Mouse (Mus musculus): ENCODE results near the gene Pop7.

The Pop7 gene

DNA sequence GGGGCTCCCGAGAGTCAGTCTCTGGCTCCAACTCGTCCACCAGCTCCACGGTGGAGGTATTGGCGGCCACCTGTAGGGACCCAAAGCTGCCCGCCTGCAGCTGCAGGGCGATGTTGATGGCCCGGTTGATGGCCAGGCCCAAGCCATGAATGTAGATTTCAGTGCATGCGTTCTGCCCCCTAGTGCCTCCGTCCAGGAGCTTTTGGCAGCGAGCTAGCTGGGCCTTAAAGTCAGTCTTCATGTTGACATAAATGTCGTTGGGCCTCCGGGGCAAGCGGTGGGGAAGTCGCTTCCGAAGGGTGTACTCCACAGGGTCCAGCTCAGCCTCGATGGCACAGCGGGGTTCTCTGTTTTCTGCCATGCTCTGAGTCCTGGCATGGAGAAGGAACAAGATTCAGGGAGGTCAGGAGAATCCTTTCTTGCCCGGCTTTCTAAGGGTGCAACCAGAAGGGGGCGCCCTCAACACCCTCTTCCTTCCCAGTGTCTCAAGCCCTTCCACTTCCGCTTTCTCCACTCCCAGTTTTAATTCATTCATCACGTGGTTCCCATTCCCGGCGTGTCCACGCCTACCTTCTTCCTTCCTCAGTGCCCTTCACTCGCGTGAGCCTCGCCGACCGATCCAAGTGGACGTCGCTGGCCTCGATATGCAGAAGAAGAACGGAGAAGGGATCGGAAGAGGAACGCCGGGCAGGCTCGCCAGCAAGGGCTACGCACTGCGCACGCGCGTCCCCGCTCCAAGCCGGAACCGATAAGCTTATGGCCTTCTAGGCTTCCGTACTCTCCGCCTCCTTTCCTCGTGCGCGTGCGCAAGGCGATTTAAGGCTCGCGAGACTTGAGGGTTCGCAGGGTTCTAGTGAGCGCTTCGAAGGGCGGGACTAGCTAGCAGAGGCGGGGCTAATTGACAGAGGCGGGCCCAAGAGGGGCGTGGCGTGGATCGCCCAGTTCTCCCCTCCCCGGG is at the start of gene Pop7:
Gene Pop7 (minus strand): TSS at position 810 of the 958 bp plus-strand sequence.
- peak; percentile 79 for DNase-seq (ENCODE audit: extremely low read depth, low read depth, low spot score)

DNA sequence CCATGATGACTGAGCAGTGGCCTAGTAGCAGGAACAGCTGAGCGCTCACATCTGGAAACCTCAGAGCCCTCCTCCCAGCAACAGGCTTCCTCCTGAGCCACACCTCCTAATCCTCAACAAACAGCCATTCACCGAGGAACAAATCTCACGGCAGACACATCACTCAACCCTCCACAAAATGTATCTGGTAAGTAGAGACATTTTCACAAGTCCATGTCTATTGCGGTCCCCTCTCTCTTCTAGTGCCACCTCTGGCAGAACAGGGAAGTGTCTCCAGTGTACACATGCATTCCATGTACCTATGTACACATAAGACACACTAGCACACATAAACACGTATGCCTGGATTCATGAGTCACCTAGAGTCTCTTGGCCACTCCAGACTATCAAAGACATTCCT is 48.8 kb upstream of the Pop7 start:
- no peak for DNase-seq (ENCODE audit: extremely low read depth, low read depth, low spot score)

DNA sequence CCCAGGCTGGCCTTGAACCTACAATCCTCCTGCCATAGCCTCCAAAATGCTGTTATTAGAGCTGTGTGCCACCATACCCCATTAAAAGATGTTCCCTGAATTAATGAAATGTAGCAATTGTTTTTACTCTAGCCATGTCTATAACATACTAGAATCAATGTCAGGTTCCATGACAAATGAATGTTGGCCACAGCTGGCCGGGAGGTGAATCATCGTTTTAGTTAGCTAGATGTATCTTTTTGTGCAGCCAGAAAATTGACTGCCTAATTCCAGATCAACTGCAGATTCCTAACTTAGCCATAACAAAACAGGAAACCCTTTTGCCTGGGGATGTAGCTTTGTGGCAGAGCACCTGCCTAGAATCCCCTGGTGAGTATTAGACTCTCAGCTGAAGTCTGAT is 47.5 kb upstream of the Pop7 start:
- DNase-seq (ENCODE audit: extremely low read depth, low read depth, low spot score), result no peak

DNA sequence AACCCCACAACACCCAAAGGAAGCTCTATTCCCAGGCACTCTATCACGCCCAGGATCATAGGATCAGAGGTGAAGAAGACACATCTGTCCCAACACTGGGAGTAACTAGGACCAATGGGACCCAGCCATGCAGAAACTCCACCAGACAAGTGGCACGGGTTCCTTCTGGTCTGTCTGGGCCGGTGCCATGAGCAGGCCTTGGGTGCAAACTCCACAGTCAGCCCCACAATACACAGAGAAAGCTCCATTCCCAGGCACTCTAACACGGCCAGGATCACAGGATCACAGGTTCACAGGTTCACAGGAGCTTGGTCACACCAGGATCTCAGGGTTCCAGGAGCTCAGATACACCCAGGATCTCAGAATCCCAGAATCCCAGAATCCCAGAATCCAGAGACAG is 43.3 kb upstream of the Pop7 start:
- no peak for DNase-seq (ENCODE audit: extremely low read depth, low read depth, low spot score)

DNA sequence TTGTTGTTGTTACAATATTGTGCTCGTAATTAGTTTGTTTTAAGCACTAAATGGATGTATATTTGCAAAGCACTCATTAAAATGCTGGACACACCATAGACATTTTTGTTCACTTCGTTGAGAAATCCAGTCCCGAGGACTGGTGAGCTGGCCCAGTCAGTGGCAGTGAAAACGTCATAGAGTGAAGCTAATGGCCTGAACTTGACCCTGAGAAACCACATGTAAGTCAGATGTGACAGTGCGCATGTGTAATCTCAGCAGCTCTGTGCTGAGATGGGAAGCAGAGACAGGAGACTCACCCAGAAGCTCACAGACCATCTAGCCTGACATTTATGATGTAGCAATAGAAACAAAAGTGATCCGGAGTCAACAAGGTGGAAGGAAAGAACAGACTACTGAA is 42.6 kb upstream of the Pop7 start:
- no peak for DNase-seq (ENCODE audit: extremely low read depth, low read depth, low spot score)

DNA sequence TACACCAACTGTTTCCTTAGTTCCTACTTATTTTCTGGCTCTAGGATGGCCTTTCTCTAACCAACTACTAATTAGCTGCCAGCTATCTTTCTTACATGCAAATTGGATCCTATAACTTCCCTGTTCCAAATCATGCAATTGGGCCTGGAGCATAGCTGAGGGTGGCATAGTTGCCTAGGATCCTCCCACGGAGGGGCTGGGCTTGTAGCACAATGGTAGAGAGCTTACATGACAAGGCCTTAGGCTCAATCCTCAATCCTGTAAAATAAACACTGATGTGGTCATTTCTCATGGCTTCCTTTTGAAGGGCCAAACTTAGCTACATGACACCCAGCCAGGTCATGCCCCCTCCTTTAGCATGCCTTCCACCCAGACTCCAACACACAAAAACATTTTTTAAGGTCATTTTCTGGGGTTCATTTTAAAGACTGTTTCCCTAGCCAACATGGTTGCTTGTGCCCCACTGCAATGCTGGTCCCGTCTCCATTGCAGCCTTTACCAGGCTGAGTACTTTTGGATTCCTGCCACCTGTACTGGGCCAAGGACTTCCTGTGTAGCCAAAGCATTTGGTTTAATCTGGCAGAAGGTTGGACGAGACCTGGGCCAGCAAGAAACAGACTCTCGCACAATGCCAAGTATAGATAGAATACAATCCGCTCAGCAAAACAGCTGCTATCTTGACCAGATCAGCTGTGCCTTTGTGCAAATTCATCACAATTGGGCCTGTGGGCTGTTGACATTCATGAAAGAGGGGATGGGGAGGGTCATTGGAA is 39.6 kb upstream of the Pop7 start:
- peak; percentile 49 for DNase-seq (ENCODE audit: extremely low read depth, low read depth, low spot score)

DNA sequence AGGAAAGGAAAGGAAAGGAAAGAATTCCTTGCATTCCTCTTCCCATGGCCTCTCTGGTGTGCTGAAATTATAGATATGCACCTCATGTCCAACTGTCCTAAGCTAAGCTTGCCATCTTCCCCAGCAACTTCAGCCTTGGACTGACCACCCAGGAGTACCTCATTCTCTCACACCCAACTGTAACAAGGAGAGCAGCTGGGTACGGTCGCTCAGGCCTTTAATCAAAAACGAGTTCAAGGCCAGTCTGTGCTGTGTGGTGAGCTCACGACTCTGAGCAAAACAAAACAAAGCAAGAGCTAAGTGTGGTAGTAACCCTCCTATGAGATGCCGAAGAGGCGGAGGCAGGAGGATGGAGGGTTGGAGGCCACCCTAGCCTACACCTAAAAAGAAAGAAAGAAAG is 38.7 kb upstream of the Pop7 start:
- DNase-seq (ENCODE audit: extremely low read depth, low read depth, low spot score), result no peak

DNA sequence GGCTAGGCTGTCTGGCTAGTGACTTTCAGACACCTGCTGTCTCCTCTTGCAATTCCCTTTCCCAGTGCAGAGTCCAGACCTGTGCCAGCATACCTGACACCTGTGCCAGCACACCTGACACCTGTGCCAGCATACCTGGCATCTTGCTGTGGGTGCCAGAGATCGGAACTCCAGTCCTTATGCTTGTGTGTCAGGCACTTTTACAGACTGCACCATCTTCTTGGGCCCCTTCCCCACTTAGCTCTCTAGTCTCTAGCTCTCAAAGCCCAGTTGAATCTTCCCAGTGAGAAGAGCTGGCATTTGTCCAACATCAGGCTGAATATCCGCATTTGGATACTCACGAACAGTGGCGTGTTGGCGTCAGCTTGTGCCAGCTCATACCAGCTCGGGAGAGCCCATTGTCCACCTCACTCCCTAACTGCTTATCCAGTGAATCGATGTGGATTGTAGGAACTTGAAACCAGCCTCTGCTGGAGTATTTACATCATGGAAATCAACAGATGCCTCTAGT is 37.0 kb upstream of the Pop7 start:
- DNase-seq (ENCODE audit: extremely low read depth, low read depth, low spot score), result peak; percentile 21

DNA sequence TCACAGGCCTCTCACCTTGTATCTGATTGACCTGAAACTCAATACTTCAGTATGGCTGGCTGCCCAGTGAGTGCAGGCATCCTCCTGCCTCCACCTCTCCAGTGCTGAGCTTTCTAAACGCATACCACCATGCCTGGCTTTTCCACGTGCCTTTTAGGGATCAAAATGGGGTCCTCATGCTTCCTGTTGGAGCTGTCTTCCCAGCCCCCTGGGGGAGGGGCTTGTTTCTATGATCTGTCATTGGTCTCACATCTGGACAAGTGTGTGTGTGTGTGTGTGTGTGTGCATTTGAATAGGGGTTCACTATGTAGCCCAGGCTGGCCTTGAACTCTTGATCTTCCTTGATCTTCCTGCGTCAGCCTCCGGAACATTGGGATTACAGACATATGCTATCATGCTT is 35.1 kb upstream of the Pop7 start:
- DNase-seq (ENCODE audit: extremely low read depth, low read depth, low spot score), result no peak

DNA sequence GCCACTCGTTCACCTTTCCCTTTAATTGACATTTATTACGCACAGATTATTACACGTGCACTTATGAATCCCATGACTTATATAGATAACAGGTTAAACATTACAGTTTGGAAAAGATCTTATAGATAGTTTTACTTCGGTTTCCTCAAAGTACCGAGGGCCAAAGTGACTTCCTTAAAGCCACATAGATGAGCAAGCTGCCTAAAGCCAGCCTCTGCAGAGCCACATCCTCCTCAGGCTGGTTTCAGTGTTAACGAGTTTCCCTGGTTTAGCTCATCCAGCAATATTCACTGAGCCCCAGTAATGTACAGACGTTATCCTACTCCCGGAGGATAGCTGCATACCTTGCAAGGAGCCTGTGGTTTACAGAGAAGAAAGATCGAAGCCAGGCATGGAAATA is 33.0 kb upstream of the Pop7 start:
- no peak for DNase-seq (ENCODE audit: extremely low read depth, low read depth, low spot score)

DNA sequence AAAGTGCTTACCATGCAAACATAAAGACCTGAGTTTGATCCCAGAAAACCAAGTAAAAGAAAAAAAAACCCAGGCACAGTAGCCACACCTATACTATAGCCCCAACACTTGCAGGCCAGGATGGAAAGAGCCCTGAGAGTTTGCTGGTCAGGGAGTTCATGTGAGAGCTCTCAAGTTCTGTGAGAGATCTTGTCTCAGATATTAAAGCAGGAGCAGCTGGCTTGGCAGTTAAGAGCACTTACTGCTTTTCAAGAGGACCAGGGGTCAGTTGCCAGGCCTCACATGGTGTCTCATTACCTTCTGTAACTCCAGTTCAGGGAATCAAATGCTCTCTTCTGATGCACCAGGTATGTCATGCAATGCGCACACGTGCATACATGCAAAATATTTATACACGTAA is 32.4 kb upstream of the Pop7 start:
- DNase-seq (ENCODE audit: extremely low read depth, low read depth, low spot score), result no peak

DNA sequence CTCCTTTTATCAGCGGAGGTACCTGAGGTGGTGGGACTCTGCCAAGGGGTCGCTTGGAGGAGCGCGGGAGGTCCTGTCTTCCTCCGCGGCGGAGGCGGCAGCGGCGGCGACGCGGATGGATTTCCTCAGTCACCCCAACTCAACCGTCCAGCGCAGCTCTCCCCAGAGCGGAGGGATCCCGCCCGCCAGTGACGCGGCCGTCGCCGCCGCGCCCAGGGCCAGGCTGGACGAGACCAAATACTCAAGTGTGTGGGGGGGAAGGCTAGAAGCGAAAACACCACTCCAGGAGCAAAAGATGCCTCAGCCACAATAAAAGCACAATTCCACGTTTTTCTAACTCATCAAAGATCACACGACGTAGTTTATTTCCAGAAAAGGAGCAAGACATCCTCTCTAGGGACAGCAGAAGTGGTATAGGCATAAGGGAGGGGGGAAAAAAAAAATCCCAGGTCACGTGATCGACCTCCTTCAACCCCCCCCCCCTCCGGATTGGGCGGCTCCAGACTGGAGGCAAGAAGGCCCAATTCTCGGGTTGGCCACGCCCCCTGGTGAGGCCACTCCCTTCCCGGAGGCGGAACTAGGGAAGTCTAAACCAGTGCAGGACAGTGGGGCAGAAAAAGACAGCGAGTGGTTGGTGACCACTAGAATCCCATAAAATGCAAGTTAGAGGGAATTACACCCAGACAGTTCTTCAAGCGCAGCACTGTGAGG is 31.0 kb upstream of the Pop7 start, which contains the start of the genes Epo and Gnb2:
Gene Epo (minus strand): TSS at position 126 of the 711 bp plus-strand sequence.
Gene Gnb2 (minus strand): TSS at position 394 of the 711 bp plus-strand sequence.
- peak; percentile 77 for DNase-seq (ENCODE audit: extremely low read depth, low read depth, low spot score)

DNA sequence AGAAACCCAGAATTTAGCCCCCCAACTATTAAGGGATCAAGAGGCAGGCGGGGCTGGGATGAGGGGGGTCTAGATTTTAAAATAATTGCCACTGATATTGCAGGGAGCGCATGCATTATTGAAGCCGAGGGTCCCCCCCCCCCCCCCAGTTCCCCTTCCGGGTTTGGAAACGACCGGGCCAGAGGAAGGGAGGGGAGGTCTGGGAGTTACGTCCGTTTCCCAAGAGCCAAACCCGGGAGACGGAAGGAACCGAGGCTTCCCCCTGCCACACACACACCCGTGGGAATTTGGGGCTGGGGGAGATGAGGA is 30.4 kb upstream of the Pop7 start:
- DNase-seq (ENCODE audit: extremely low read depth, low read depth, low spot score), result no peak

DNA sequence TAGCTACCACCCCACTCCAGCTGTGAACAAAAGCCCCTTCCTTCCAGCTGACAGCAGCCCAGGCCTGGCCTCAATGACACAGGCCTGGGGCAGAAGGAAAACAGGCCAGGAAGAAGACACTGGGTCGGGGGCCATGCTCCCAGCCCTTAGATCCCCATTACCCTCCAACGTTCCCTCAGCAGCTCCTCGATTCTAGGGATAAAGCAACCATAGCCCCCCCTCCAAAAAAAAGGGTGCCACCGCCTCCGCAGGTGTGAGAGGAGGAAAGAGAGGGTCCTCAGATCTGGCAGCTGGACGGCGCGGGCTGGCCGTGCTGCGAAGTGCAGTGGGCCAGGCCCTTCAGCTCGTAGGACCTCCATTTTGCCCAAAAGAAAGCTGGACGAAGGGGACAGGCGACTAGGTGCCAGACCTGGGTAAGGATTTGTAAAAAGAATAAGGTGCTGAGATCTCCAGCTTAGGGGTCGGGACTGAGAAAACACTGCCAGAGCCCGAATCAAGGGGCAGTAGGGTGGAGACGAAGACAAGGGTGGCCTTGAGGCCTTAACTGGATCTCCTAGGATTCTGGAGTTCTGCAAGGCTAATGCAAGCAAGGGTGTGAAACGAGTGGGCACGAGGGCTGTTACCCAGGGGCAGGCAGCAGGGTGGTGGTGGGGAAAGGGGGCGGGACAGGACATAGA is 30.0 kb upstream of the Pop7 start:
- no peak for DNase-seq (ENCODE audit: extremely low read depth, low read depth, low spot score)

DNA sequence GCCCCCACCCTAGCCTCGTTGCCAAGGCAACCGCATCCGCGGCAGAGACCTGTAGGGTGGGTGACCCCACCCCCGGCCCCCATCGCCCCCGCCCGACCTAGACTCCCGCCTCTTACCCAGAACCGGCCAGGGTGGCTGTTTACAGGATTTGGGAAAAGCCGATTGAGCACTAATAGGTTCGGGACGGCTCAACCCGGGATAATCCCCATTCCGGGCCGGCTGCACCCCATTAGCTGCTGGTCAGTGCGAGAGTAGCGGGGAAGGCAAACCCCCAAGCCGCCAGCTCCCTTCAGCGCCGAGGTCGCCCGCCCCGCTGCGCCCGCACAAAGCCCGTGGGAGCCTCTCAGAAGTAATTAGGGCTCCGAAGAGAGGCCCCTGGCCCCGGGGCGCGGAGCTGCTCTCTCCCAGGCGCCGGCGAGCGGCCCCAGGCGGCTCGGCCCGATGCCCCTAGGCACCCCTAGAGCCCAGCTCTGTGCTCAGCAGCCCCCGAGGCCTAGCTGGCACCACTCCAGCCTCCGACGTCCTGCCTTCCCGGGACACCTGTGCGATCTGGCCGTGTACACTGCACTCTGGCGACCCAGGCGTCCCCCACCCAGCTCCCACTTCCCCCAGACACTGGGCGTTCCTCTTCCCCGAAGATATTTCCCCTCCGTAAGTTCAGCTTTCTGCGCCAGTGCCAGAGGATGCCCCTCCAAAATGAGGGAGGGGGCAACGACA is 29.3 kb upstream of the Pop7 start:
- DNase-seq (ENCODE audit: extremely low read depth, low read depth, low spot score), result no peak

DNA sequence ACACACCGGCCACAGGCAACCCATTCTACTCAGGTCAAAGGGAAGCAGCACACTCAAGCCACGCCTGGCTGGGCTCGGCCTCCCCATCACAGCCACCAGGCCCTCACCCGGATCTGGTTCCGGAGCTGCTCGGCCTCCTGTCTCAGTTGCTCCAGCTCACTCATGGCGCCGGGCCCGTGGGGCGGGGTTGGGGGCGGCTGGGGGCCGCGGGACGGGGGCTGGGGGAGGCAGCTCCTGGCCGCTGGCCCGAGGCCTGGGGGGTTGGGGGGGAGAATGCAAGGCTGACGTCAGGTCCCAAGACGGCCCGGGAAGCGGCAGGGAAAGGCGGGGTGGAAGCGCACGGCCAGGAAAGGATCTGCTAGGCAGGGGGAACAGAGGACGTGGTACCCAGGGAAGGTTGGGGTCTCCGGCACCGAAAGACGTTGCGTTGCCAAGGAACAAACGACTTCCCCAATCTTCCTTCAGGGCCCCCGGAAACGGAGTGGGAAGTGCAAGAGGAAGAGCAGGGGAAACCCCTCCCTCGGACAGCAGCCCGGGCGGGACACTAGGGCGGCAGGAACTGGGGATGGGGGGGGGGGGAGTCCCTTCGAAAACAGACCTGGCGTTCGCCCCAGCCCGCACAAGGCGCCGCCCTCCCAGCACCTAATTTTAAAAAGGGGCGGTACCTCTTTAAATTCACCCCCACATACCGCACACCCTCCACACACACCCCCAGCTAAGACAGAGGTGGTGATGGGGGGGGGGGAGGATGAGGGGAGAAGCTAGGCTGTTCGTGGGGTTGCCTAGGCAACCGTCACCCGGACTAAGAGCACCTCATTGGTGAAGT is 28.5 kb upstream of the Pop7 start:
- no peak for DNase-seq (ENCODE audit: extremely low read depth, low read depth, low spot score)

DNA sequence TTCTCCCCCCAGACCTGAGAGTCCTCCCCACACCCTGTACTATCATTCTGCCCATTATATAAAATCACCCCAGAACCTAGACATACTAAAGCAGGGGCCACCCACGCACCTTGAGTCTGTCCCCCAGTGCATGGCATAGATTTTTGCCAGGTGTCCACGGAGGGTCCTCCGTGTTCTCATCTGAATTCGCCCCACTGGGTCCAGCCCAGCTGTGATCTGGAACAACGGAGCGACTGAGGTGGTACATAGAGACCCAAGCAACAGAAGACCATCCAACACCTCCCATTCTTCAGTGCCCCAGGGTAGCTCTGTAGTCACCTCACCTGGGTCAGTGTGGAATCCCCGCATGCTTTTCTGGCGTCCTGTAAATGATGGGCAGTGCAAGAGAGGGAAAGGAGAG is 27.8 kb upstream of the Pop7 start:
- no peak for DNase-seq (ENCODE audit: extremely low read depth, low read depth, low spot score)

DNA sequence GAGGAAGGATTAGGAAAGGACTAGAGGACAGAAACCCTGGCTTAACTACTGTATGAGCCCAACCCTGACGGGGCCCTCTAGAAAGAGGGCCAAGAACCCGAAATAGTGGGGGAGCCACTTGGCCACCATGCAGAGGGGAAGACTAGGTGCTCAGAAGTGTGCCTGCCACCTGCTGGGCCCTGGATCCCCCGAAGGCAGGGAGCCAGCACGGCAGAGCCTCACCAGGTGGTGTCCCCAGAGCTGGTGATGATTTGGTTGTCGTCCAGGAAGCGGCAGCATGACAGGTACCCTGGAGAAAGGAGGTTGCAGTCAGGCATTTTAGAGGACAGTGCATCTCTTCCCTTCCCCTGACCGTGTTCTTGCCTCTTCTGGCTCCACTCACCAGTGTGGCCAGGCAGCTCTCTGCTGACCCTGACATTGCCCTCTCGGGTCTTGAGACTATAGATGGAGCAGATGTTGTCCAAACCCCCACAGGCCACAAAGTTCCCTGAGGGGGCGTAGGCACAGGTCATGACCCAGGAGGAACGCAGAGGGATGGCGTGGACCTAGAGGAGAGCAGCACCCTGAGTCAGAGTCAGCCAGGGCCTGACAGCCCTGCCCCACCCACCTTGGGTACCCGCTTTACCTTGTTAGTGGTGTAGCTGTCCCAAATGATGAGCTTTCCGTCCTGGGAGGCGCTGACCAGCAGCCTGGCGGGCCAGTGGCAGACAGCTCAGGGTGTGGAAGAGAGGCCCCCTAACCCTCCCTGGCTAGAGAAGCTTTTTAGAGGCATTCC is 27.1 kb upstream of the Pop7 start:
- no peak for DNase-seq (ENCODE audit: extremely low read depth, low read depth, low spot score)
